Mouse (Mus musculus) midbrain, embryonic 11.5 days (tissue): ENCODE measurements around the gene Mucl3. TPM values are rescaled to one million over a fixed set of nuclear protein-coding genes. Genes with fewer than 3 reads are reported as not detected.

Source experiments
- ATAC-seq: fragments of 200-750 bp; cut with Nextera tagmentation; 2 replicates; pipeline ENCODE4 v1.8.0; 2017; ENCODE audit warnings: moderate TSS enrichment, moderate library complexity; ENCODE audit not compliant: low FRiP score
- DNase-seq: peaks from one replicate; pipeline ENCODE4 v3.0.0; 2015; ENCODE audit warnings: low spot score; ENCODE audit errors: missing footprints
- H3K27ac ChIP-seq: fragments of 300-500 bp; sonication (generic); 2 replicates; pipeline ENCODE4 v1.5.1; 2014; ENCODE audit warnings: low read depth, low read length
- H3K27me3 ChIP-seq: fragments of 300-500 bp; sonication (generic); 2 replicates; pipeline ENCODE4 v1.6.1; 2014; ENCODE audit warnings: mild to moderate bottlenecking, low read length, moderate library complexity, mixed read lengths; ENCODE audit not compliant: control insufficient read depth, insufficient read depth
- H3K36me3 ChIP-seq: fragments of 300-500 bp; sonication (generic); 2 replicates; pipeline ENCODE4 v1.6.1; 2014; ENCODE audit warnings: mild to moderate bottlenecking, low read length, moderate library complexity, mixed read lengths; ENCODE audit not compliant: control insufficient read depth, insufficient read depth
- H3K4me1 ChIP-seq: fragments of 300-500 bp; sonication (generic); 2 replicates; pipeline ENCODE4 v1.6.1; 2014; ENCODE audit warnings: low read length; ENCODE audit not compliant: control insufficient read depth, insufficient read depth
- H3K4me2 ChIP-seq: fragments of 300-500 bp; sonication (generic); 2 replicates; pipeline ENCODE4 v1.6.1; 2014; ENCODE audit warnings: mild to moderate bottlenecking, moderate library complexity
- H3K4me3 ChIP-seq: fragments of 300-500 bp; sonication (generic); 2 replicates; pipeline ENCODE4 v1.5.1; 2014; ENCODE audit warnings: low read depth, low read length
- H3K9ac ChIP-seq: fragments of 300-500 bp; sonication (generic); 2 replicates; pipeline ENCODE4 v1.6.1; 2014; ENCODE audit warnings: low read length
- H3K9me3 ChIP-seq: fragments of 300-500 bp; sonication (generic); 2 replicates; pipeline ENCODE4 v1.6.1; 2016; ENCODE audit warnings: low read length; ENCODE audit not compliant: control insufficient read depth
- WGBS: fragments of 180-500 bp; shearing (Covaris S2); extraction: QIAGEN DNeasy Blood & Tissue Kit; methylation state at CpG from one replicate; pipeline ENCODE4 v1.1.7; 2014; 5-methylcytosine and 5-hydroxymethylcytosine counted together
- polyA plus RNA-seq: library from polyadenylated mRNA; unstranded; fragments of >200 nt; fragmentation: Nextera tagmentation; extraction: Ambion mirVana; gene quantifications from 2 replicates; pipeline ENCODE4 v1.2.1, GENCODE M21; 2014

Gene Mucl3
- polyA plus RNA-seq, 1 experiment from 2014 or later = not detected

GRCm38 (mm10) chr17:35587291-35587690 is 56.2 kb downstream of the Mucl3 start:
- no peak overlapping the region for H3K4me2 ChIP-seq
- H3K9me3 ChIP-seq = no peaks in the 10 kb centered on the region
- H3K27me3 ChIP-seq = no peaks in the 10 kb centered on the region; the same call in 1 of the 2 replicates
- no peak overlapping the region for H3K9ac ChIP-seq
- no peak overlapping the region for H3K4me3 ChIP-seq
- ATAC-seq (no peak), DNase-seq (no peak)
- H3K4me1 ChIP-seq = peaks cover 4% of the 10 kb centered on the region; the same call in 1 of the 2 replicates
- no peak overlapping the region for H3K27ac ChIP-seq
- WGBS = 80% methylated on average over 1 of the region's 1 CpGs
- no peaks in the 10 kb centered on the region for H3K36me3 ChIP-seq

Other genes starting within 250 kb of the Mucl3 start
- gene H2-Q6, start 218.8 kb downstream of the Mucl3 start, polyA plus RNA-seq = 0.33 and 0.93 TPM in 2 replicates
- 9.3 and 10.0 TPM in 2 replicates for gene H2-Q7, start 204.5 kb downstream of the Mucl3 start, polyA plus RNA-seq
- 0.11 and 0.12 TPM in 2 replicates for gene H2-Q10, start 173.6 kb downstream of the Mucl3 start, polyA plus RNA-seq
- gene Pou5f1, start 137.7 kb downstream of the Mucl3 start, polyA plus RNA-seq = not detected in 2 replicates
- 56.7 and 57.7 TPM in 2 replicates for gene Tcf19, start 126.9 kb downstream of the Mucl3 start, polyA plus RNA-seq
- gene Cchcr1, start 126.6 kb downstream of the Mucl3 start, polyA plus RNA-seq = 8.9 and 10.8 TPM in 2 replicates
- 0.22 and 0.46 TPM in 2 replicates for gene Psors1c2, start 110.5 kb downstream of the Mucl3 start, polyA plus RNA-seq
- 0.08 TPM in 1 of 2 replicates, not detected in the other for gene Cdsn, start 91.6 kb downstream of the Mucl3 start, polyA plus RNA-seq
- gene 2300002M23Rik, start 76.2 kb downstream of the Mucl3 start, polyA plus RNA-seq = not detected in 2 replicates
- gene Sfta2, start 42.1 kb downstream of the Mucl3 start, polyA plus RNA-seq = not detected in 2 replicates
- gene Gm9573, start 17.1 kb downstream of the Mucl3 start, polyA plus RNA-seq = not detected in 2 replicates
- 9.8 and 10.5 TPM in 2 replicates for gene Vars2, start 23.9 kb upstream of the Mucl3 start, polyA plus RNA-seq
- 39.3 TPM in 2 replicates for gene Gtf2h4, start 30.0 kb upstream of the Mucl3 start, polyA plus RNA-seq
- gene Ddr1, start 60.9 kb upstream of the Mucl3 start, polyA plus RNA-seq = 78.4 and 92.1 TPM in 2 replicates
- gene Ier3, start 178.0 kb upstream of the Mucl3 start, polyA plus RNA-seq = 2.5 and 4.0 TPM in 2 replicates
- 46.9 and 47.4 TPM in 2 replicates for gene Flot1, start 179.5 kb upstream of the Mucl3 start, polyA plus RNA-seq
- 1,522 and 1,543 TPM in 2 replicates for gene Tubb5, start 194.6 kb upstream of the Mucl3 start, polyA plus RNA-seq
- 19.4 and 21.5 TPM in 2 replicates for gene Mdc1, start 197.8 kb upstream of the Mucl3 start, polyA plus RNA-seq
- 59.8 and 61.0 TPM in 2 replicates for gene Nrm, start 217.6 kb upstream of the Mucl3 start, polyA plus RNA-seq
- 24.1 and 25.2 TPM in 2 replicates for gene Ppp1r18, start 221.9 kb upstream of the Mucl3 start, polyA plus RNA-seq
- gene Dhx16, start 236.1 kb upstream of the Mucl3 start, polyA plus RNA-seq = 39.0 and 43.6 TPM in 2 replicates